Mouse (Mus musculus) forebrain, postnatal 0 days (tissue): ENCODE measurements around the gene Anks3. TPM values are rescaled to one million over a fixed set of nuclear protein-coding genes. Genes with fewer than 3 reads are reported as not detected.

Experiments
- ATAC-seq: fragments of 200-750 bp; cut with Nextera tagmentation; 2 replicates; pipeline ENCODE4 v1.8.0; 2017; ENCODE audit warnings: mild to moderate bottlenecking, moderate library complexity
- DNase-seq: peaks from one replicate; pipeline ENCODE4 v3.0.0-alpha.2; 2015
- H3K27ac ChIP-seq: fragments of 300-500 bp; sonication (generic); 2 replicates; pipeline ENCODE4 v1.5.1; 2014; ENCODE audit warnings: low read depth, mild to moderate bottlenecking, antibody characterized with exemption, low read length, moderate library complexity, mixed read lengths
- H3K27me3 ChIP-seq: fragments of 300-500 bp; sonication (generic); 2 replicates; pipeline ENCODE4 v1.6.1; 2014; ENCODE audit warnings: mild to moderate bottlenecking, low read length, mixed read lengths; ENCODE audit not compliant: insufficient read depth
- H3K36me3 ChIP-seq: fragments of 300-500 bp; sonication (generic); 2 replicates; pipeline ENCODE4 v1.6.1; 2014; ENCODE audit warnings: mild to moderate bottlenecking, moderate library complexity; ENCODE audit not compliant: insufficient read depth
- H3K4me1 ChIP-seq: fragments of 300-500 bp; sonication (generic); 2 replicates; pipeline ENCODE4 v1.6.1; 2014; ENCODE audit warnings: antibody characterized with exemption; ENCODE audit not compliant: insufficient read depth
- H3K4me2 ChIP-seq: fragments of 300-500 bp; sonication (generic); 2 replicates; pipeline ENCODE4 v1.6.1; 2014; ENCODE audit warnings: low read depth, mild to moderate bottlenecking, moderate library complexity
- H3K4me3 ChIP-seq: fragments of 300-500 bp; sonication (generic); 2 replicates; pipeline ENCODE4 v1.5.1; 2014; ENCODE audit warnings: low read depth, low read length, mixed read lengths
- H3K9ac ChIP-seq: fragments of 300-500 bp; sonication (generic); 2 replicates; pipeline ENCODE4 v1.6.1; 2014; ENCODE audit warnings: mild to moderate bottlenecking
- H3K9me3 ChIP-seq: fragments of 300-500 bp; sonication (generic); 2 replicates; pipeline ENCODE4 v1.6.1; 2016; ENCODE audit warnings: low read length
- CTCF ChIP-seq: sonication (generic); IDR thresholded peaks from 2 replicates; pipeline ENCODE4 v1.5.1; 2016; ENCODE audit warnings: antibody characterized with exemption, control low read depth, low read depth
- WGBS: fragments of 180-500 bp; shearing (Covaris S2); extraction: QIAGEN DNeasy Blood & Tissue Kit; methylation state at CpG from one replicate; pipeline ENCODE4 v1.1.7; 2014; 5-methylcytosine and 5-hydroxymethylcytosine counted together
- polyA plus RNA-seq: library from polyadenylated mRNA; unstranded; fragments of >200 nt; fragmentation: Nextera tagmentation; extraction: Ambion mirVana; gene quantifications from 2 replicates; pipeline ENCODE4 v1.2.1, GENCODE M21; 2015
- total RNA-seq: library from RNA; depleted of rRNA; stranded (reverse); fragments of >200 nt; gene quantifications from 2 replicates; pipeline ENCODE4 v1.2.3, GENCODE M21; 2014

Gene Anks3
- total and polyA plus RNA-seq, 2 experiments from 2014 or later, result 37.6 to 55.6 TPM

GRCm38 (mm10) chr16:4938989-4939388 is 25.0 kb downstream of the Anks3 start:
- H3K27me3 ChIP-seq, result no peaks in the 10 kb centered on the region
- TF ChIP-seq CTCF, result no peak
- peak overlapping the region; percentile 98 for H3K9ac ChIP-seq
- no peaks in the 10 kb centered on the region for H3K9me3 ChIP-seq
- peak; percentile 96 for DNase-seq
- peak overlapping the region; percentile 95 for H3K4me2 ChIP-seq
- peak; percentile 98 for ATAC-seq
- WGBS, result 4% methylated on average over 28 of the region's 28 CpGs
- H3K27ac ChIP-seq, result peak overlapping the region; percentile 87
- H3K4me3 ChIP-seq, result peak overlapping the region; percentile 95
- peaks cover 8% of the 10 kb centered on the region; the same call in 1 of the 2 replicates for H3K4me1 ChIP-seq
- peaks cover 74% of the 10 kb centered on the region for H3K36me3 ChIP-seq

- no peaks in the 10 kb centered on the region for H3K9me3 ChIP-seq
- no peak for TF ChIP-seq CTCF
- no peaks in the 10 kb centered on the region for H3K27me3 ChIP-seq
- H3K27ac ChIP-seq, result peak within 1 kb of the TSS; percentile 87
- peak within 1 kb of the TSS; percentile 98 for H3K9ac ChIP-seq
- H3K36me3 ChIP-seq, result peaks cover 74% of the 10 kb centered on the region
- H3K4me2 ChIP-seq, result peak within 1 kb of the TSS; percentile 95
- H3K4me1 ChIP-seq, result peaks cover 8% of the 10 kb centered on the region; the same call in 1 of the 2 replicates
- ATAC-seq (no peak), DNase-seq (no peak)
- H3K4me3 ChIP-seq, result peak within 1 kb of the TSS; percentile 95
- WGBS, result 9% methylated on average over 2 of the region's 2 CpGs
Observed at GRCm38 (mm10) chr16:4938461-4938860, 25.5 kb downstream of the Anks3 start, which contains the start of gene Nudt16l1. TSS of gene Nudt16l1 (plus strand) at chr16:4938761.

GRCm38 (mm10) chr16:4937351-4938190 is 26.4 kb downstream of the Anks3 start:
- no peak overlapping the region for H3K9ac ChIP-seq
- H3K36me3 ChIP-seq, result peaks cover 74% of the 10 kb centered on the region
- DNase-seq, result no peak
- no peak for ATAC-seq
- 92% methylated on average over 8 of the region's 8 CpGs for WGBS
- no peak for TF ChIP-seq CTCF
- no peak overlapping the region for H3K4me3 ChIP-seq
- H3K4me2 ChIP-seq, result no peak overlapping the region
- H3K27ac ChIP-seq, result no peak overlapping the region
- H3K27me3 ChIP-seq, result no peaks in the 10 kb centered on the region
- H3K4me1 ChIP-seq, result peaks cover 8% of the 10 kb centered on the region; the same call in 1 of the 2 replicates
- H3K9me3 ChIP-seq, result no peaks in the 10 kb centered on the region

- Histone ChIP-seq H3K4me1 (peaks cover 8% of the 10 kb centered on the region; the same call in 1 of the 2 replicates), H3K36me3 (peaks cover 74% of the 10 kb centered on the region), H3K27ac (no peak overlapping the region), H3K9ac (no peak overlapping the region), H3K4me2 (no peak overlapping the region), H3K4me3 (no peak overlapping the region), H3K9me3 (no peaks in the 10 kb centered on the region), H3K27me3 (no peaks in the 10 kb centered on the region)
- TF ChIP-seq CTCF, result no peak
- DNase-seq (no peak), ATAC-seq (no peak)
- 84% methylated on average over 10 of the region's 10 CpGs for WGBS
Observed at GRCm38 (mm10) chr16:4935931-4936703, 27.9 kb downstream of the Anks3 start.

GRCm38 (mm10) chr16:4935430-4935829 is 28.6 kb downstream of the Anks3 start:
- no peak for ATAC-seq
- H3K9ac ChIP-seq, result no peak overlapping the region
- no peaks in the 10 kb centered on the region for H3K9me3 ChIP-seq
- H3K4me1 ChIP-seq, result peaks cover 8% of the 10 kb centered on the region; the same call in 1 of the 2 replicates
- H3K27ac ChIP-seq, result no peak overlapping the region
- DNase-seq, result no peak
- WGBS, result 99% methylated on average over 31 of the region's 31 CpGs
- no peaks in the 10 kb centered on the region for H3K27me3 ChIP-seq
- H3K36me3 ChIP-seq, result peaks cover 75% of the 10 kb centered on the region
- no peak overlapping the region for H3K4me2 ChIP-seq
- H3K4me3 ChIP-seq, result no peak overlapping the region
- no peak for TF ChIP-seq CTCF

- Histone ChIP-seq H3K36me3 (peaks cover 89% of the 10 kb centered on the region), H3K27me3 (no peaks in the 10 kb centered on the region), H3K4me3 (no peak overlapping the region), H3K9ac (no peak overlapping the region), H3K9me3 (no peaks in the 10 kb centered on the region), H3K27ac (no peak overlapping the region), H3K4me2 (no peak overlapping the region), H3K4me1 (no peaks in the 10 kb centered on the region)
- peak; percentile 61 for ATAC-seq
- no peak for DNase-seq
- WGBS, result 83% methylated on average over 3 of the region's 3 CpGs
- TF ChIP-seq CTCF, result no peak
Observed at GRCm38 (mm10) chr16:4932429-4932828, 31.6 kb downstream of the Anks3 start.
